8 mouse cellular contexts compared by ENCODE assay signal in the genomic region with DNA sequence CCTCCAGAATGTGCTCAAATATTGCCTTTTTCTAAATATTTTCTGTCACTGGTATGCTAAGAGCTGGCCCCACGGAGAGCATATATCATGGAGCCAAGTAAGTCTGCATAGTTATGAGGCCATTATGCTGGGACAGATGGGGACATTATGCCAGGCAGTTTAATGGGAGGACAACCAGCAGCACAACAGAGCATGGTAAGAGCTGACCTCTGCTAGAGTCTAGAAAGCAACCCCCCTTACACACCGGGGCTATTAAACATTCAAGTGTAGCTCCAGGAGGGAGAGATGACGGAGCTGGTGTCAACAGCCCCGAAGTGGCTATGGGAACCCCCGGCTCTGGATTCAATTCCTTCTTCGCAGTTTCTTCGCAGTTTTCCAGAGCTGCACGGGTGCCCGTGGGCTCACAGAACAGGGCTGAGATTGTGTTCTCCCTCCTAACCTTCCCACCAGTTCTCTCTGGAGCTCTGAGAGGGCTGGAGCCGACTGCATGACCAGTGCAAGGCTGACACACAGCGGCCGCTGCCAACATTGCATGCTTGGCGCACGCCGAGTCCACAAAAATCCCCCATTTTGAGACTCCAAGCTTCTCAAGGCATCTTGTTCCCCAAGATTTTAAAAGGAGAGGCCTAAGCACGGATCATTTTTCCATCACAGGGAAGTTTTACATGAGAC.
DNase-seq lines count a peak whose midpoint lies in the region.

No protein-coding gene starts in this region.

- DNase-seq in urinary bladder, adult 18-20 months (ENCODE audit: low spot score in 2 of 2), result peak; percentile 11 to 25
- DNase-seq in urinary bladder, postnatal 10 days (ENCODE audit: low spot score), result no peak
- peak; percentile 62 to 84 for DNase-seq in cerebellum, postnatal 4 days (ENCODE audit: low spot score in 2 of 2)
- peak; percentile 51 to 59 for DNase-seq in frontal cortex, postnatal 25 days (ENCODE audit: low spot score in 2 of 2)
- DNase-seq in layer of hippocampus, adult 9-10 months (ENCODE audit: low spot score), result peak; percentile 45
- peak; percentile 22 for DNase-seq in lung, postnatal 36 days
- peak; percentile 82 to 89 for DNase-seq in right cerebral cortex, postnatal 10 days (ENCODE audit: low spot score in 2 of 2)
- no peak for DNase-seq in spleen, adult 18-20 months

Comparison
In these comparisons a context has a peak if more than half of its experiments do, and no peak if none do; other contexts are left out.
1. DNase-seq: peak in urinary bladder, adult 18-20 months (2 of 2), cerebellum, postnatal 4 days (2 of 2), frontal cortex, postnatal 25 days (2 of 2), layer of hippocampus, adult 9-10 months (single experiment), lung, postnatal 36 days (single experiment) and right cerebral cortex, postnatal 10 days (2 of 2); none in urinary bladder, postnatal 10 days (single experiment) and spleen, adult 18-20 months (0 of 2).